Mouse (Mus musculus): ENCODE measurements around the gene Gm13691. TPM values are rescaled to one million over a fixed set of nuclear protein-coding genes. Genes with fewer than 3 reads are reported as not detected.
"Not testable (repeated sequence)": the region's sequence is repeated elsewhere in the genome, so short reads cannot be mapped to it uniquely, and the experiment has no call there.

Gene Gm13691
- total RNA-seq (2021): 1 to 10 TPM; 2.0 to 2.1 TPM
- long read RNA-seq, experiment 1: 0 reads
- long read RNA-seq, experiment 2: 0 reads

GRCm38 (mm10) chr2:83990253-83990652 lies at the start of gene Gm13691:
Gene Gm13691, plus strand, starts transcription at chr2:83990553.
- H3K27ac ChIP-seq; H3K4me3 ChIP-seq; DNase-seq (ENCODE audit: low spot score in 2 of 2): not testable (repeated sequence)

- DNase-seq (ENCODE audit: low spot score in 2 of 2): peak; percentile 88 to 93
- peak within 1 kb of the TSS; percentile 53 for H3K4me3 ChIP-seq
- no peak; the same call in none of the 2 replicates for TF ChIP-seq CTCF (conservative IDR thresholded peaks at IDR 0.05)
- peak within 1 kb of the TSS; percentile 78 for H3K27ac ChIP-seq
Observed at GRCm38 (mm10) chr2:83940931-83941361, 49.4 kb upstream of the Gm13691 start, which contains the start of gene Zswim2. Gene Zswim2, minus strand, starts transcription at chr2:83941228.

DNA sequence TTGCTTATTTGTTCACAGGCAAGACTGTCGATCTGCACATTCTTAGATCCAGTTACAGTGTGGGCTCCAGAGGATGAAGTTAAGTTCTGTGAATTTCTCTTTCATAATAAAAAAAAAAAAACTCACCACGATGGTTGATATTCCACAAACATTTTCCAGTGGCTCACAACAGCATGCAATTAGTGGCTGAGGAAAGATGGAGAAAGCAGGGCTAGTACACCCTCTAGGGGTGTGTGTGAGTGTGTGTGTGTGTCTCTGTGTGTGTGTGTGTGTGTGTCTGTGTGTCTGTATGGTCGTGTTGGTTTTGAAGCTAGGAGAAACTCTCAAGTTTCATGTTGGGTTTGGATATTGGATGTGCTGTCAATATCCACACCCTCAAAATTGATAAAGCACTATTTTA lies 49.0 kb upstream of the Gm13691 start:
- no peak for DNase-seq (ENCODE audit: low spot score in 2 of 2)
- Histone ChIP-seq H3K4me3 (peak overlapping the region; percentile 53), H3K27ac (peak overlapping the region; percentile 78)
- TF ChIP-seq CTCF (conservative IDR thresholded peaks at IDR 0.05): no peak

GRCm38 (mm10) chr2:83941792-83942191 lies 48.6 kb upstream of the Gm13691 start:
- no peak for TF ChIP-seq CTCF (conservative IDR thresholded peaks at IDR 0.05)
- Histone ChIP-seq H3K4me3 (no peak overlapping the region), H3K27ac (peak overlapping the region; percentile 78)
- DNase-seq (ENCODE audit: low spot score in 2 of 2): no peak

- H3K4me3 ChIP-seq; DNase-seq (ENCODE audit: low spot score in 2 of 2); H3K27ac ChIP-seq: not testable (repeated sequence)
Observed at GRCm38 (mm10) chr2:83955393-83955792, 35.0 kb upstream of the Gm13691 start, which contains the start of gene Gm13698. Gene Gm13698, plus strand, starts transcription at chr2:83955693.

DNA sequence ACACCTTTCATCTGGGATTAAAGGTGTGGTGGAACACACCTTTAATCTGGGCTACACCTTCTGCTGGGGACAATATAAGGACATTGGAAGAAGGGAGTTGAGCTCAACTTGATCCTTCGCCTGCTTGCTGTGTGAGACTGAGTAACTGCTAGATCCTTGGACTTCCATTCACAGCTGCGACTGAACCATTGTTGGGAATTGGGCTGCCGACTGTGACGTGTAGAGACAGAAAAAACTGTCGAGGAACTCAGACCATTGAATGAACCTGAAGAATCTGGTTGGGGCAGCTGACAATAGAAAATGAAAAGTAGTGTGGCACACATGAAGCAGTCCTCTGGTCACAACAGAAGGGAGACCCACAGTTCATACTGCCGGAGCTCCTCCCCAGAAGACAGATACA lies 29.1 kb upstream of the Gm13691 start, which contains the start of gene Gm13693:
Gene Gm13693, plus strand, starts transcription at position 301 of the 400 bp plus-strand sequence.
- not testable (repeated sequence) for H3K4me3 ChIP-seq; H3K27ac ChIP-seq; DNase-seq (ENCODE audit: low spot score in 2 of 2)

DNA sequence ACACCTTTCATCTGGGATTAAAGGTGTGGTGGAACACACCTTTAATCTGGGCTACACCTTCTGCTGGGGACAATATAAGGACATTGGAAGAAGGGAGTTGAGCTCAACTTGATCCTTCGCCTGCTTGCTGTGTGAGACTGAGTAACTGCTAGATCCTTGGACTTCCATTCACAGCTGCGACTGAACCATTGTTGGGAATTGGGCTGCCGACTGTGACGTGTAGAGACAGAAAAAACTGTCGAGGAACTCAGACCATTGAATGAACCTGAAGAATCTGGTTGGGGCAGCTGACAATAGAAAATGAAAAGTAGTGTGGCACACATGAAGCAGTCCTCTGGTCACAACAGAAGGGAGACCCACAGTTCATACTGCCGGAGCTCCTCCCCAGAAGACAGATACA lies 23.3 kb upstream of the Gm13691 start, which contains the start of gene Gm13695:
Gene Gm13695, plus strand, starts transcription at position 301 of the 400 bp plus-strand sequence.
- not testable (repeated sequence) for H3K27ac ChIP-seq; DNase-seq (ENCODE audit: low spot score in 2 of 2); H3K4me3 ChIP-seq

DNA sequence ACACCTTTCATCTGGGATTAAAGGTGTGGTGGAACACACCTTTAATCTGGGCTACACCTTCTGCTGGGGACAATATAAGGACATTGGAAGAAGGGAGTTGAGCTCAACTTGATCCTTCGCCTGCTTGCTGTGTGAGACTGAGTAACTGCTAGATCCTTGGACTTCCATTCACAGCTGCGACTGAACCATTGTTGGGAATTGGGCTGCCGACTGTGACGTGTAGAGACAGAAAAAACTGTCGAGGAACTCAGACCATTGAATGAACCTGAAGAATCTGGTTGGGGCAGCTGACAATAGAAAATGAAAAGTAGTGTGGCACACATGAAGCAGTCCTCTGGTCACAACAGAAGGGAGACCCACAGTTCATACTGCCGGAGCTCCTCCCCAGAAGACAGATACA lies 17.5 kb upstream of the Gm13691 start, which contains the start of gene Gm13696:
Gene Gm13696, plus strand, starts transcription at position 301 of the 400 bp plus-strand sequence.
- not testable (repeated sequence) for H3K4me3 ChIP-seq; DNase-seq (ENCODE audit: low spot score in 2 of 2); H3K27ac ChIP-seq

GRCm38 (mm10) chr2:83978633-83979032 lies 11.7 kb upstream of the Gm13691 start, which contains the start of gene Gm13694:
Gene Gm13694, plus strand, starts transcription at chr2:83978933.
- H3K27ac ChIP-seq; H3K4me3 ChIP-seq; DNase-seq (ENCODE audit: low spot score in 2 of 2): not testable (repeated sequence)

DNA sequence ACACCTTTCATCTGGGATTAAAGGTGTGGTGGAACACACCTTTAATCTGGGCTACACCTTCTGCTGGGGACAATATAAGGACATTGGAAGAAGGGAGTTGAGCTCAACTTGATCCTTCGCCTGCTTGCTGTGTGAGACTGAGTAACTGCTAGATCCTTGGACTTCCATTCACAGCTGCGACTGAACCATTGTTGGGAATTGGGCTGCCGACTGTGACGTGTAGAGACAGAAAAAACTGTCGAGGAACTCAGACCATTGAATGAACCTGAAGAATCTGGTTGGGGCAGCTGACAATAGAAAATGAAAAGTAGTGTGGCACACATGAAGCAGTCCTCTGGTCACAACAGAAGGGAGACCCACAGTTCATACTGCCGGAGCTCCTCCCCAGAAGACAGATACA lies 5.9 kb upstream of the Gm13691 start, which contains the start of gene Gm13697:
Gene Gm13697, plus strand, starts transcription at position 301 of the 400 bp plus-strand sequence.
- H3K27ac ChIP-seq; DNase-seq (ENCODE audit: low spot score in 2 of 2); H3K4me3 ChIP-seq: not testable (repeated sequence)

- H3K4me3 ChIP-seq: peak overlapping the region; percentile 39
- H3K27ac ChIP-seq; DNase-seq (ENCODE audit: low spot score in 2 of 2): not testable (repeated sequence)
Observed at GRCm38 (mm10) chr2:83993639-83994255, 3.4 kb downstream of the Gm13691 start.

- H3K27ac ChIP-seq; DNase-seq (ENCODE audit: low spot score in 2 of 2); H3K4me3 ChIP-seq: not testable (repeated sequence)
Observed at GRCm38 (mm10) chr2:83994526-83994925, 4.2 kb downstream of the Gm13691 start.

DNA sequence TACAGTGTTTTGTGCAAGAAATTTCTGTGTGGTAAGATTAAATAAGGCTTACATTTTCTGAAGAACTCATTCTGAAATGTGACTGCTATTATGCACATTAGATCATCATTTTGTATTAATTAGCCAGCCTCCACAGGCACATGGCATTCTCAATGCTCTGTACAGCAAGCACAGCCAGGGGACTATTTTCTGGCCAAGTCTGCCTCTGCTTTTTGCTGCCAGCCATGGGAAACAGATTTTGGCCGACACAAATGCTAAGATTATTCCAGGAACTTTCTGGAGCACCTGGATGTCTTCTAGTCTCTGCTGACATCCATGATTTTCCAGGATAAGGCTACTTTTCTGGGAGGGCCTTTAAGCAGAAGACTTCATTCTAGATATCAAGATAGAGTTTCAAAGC lies 18.6 kb downstream of the Gm13691 start:
- Histone ChIP-seq H3K4me3 (no peak overlapping the region), H3K27ac (peak overlapping the region; percentile 88)
- no peak for TF ChIP-seq CTCF (conservative IDR thresholded peaks at IDR 0.05)
- DNase-seq (ENCODE audit: low spot score in 2 of 2): peak; percentile 54 to 70

DNA sequence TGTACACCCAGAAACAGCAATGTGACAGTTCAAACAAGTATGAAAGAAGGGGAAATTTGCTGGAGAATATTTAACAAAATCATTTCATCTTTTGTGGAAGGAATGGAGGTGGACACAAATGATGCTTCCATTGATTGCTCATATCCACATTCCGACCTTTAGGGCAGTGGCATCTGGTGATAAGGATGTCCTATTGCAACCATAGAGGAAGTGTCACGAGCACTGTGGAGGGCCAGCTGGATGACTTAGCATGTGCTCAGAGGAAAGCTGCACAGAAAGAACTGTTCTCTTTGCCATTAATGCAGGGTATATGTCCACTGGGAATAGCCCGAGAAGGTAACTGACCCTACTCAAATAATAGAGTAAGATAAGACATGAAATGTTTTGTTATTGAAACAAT lies 19.5 kb downstream of the Gm13691 start:
- DNase-seq (ENCODE audit: low spot score in 2 of 2): no peak
- TF ChIP-seq CTCF (conservative IDR thresholded peaks at IDR 0.05): no peak
- H3K4me3 ChIP-seq: no peak overlapping the region
- peak overlapping the region; percentile 88 for H3K27ac ChIP-seq

Measured in layer of hippocampus, adult 2 months (tissue).